Mouse (Mus musculus): Measurements from ENCODE around the gene Npas4. TPM values are rescaled to one million over a fixed set of nuclear protein-coding genes. Genes with fewer than 3 reads are reported as not detected.
A peak's percentile ranks its signal among the peaks of the same experiment; 100 is the strongest.
"Not testable (repeated sequence)": the region's sequence is repeated elsewhere in the genome, so short reads cannot be mapped to it uniquely, and the experiment has no call there.

The Npas4 gene
- polyA plus RNA-seq, 1 experiment from 2014 or later: not detected

- Histone ChIP-seq H3K4me2 (ENCODE audit: low read depth, low read length, severe bottlenecking) (no peak overlapping the region), H3K9ac (ENCODE audit: low read length) (no peak overlapping the region), H3K4me1 (replicated peaks; ENCODE audit: control insufficient read depth, insufficient read depth, low read length) (no peaks in the 10 kb centered on the region), H3K36me3 (ENCODE audit: control insufficient read depth, insufficient read depth, low read length) (no peaks in the 10 kb centered on the region), H3K27me3 (ENCODE audit: control insufficient read depth, insufficient read depth, low read length) (no peaks in the 10 kb centered on the region), H3K9me3 (ENCODE audit: control insufficient read depth, low read length) (no peaks in the 10 kb centered on the region), H3K4me3 (ENCODE audit: low read depth, low read length) (no peak overlapping the region), H3K27ac (ENCODE audit: low read depth, low read length) (no peak overlapping the region)
- 67% methylated on average over 4 of the region's 4 CpGs for WGBS
- ATAC-seq (replicated peaks; ENCODE audit: low FRiP score): no peak
- no peak for DNase-seq (ENCODE audit: low spot score)
Measured at GRCm38 (mm10) chr19:5004925-5005324, 14.8 kb upstream of the Npas4 start.

- not testable (repeated sequence) for H3K4me2 ChIP-seq (ENCODE audit: low read depth, low read length, severe bottlenecking); H3K36me3 ChIP-seq (ENCODE audit: control insufficient read depth, insufficient read depth, low read length); ATAC-seq (replicated peaks; ENCODE audit: low FRiP score); H3K27me3 ChIP-seq (ENCODE audit: control insufficient read depth, insufficient read depth, low read length); H3K4me1 ChIP-seq (replicated peaks; ENCODE audit: control insufficient read depth, insufficient read depth, low read length); H3K9ac ChIP-seq (ENCODE audit: low read length); H3K4me3 ChIP-seq (ENCODE audit: low read depth, low read length); DNase-seq (ENCODE audit: low spot score); H3K27ac ChIP-seq (ENCODE audit: low read depth, low read length); H3K9me3 ChIP-seq (ENCODE audit: control insufficient read depth, low read length)
- 65% methylated on average over 2 of the region's 2 CpGs for WGBS
Measured at GRCm38 (mm10) chr19:5003644-5004043, 13.5 kb upstream of the Npas4 start.

GRCm38 (mm10) chr19:5001666-5002406, 11.7 kb upstream of the Npas4 start:
- peak overlapping the region; percentile 55; the same call in 1 of the 2 replicates for H3K27ac ChIP-seq (ENCODE audit: low read depth, low read length)

GRCm38 (mm10) chr19:4999445-5000140, 9.5 kb upstream of the Npas4 start:
- Histone ChIP-seq H3K27ac (ENCODE audit: low read depth, low read length) (no peak overlapping the region), H3K4me3 (ENCODE audit: low read depth, low read length) (no peak overlapping the region), H3K4me1 (replicated peaks; ENCODE audit: control insufficient read depth, insufficient read depth, low read length) (no peaks in the 10 kb centered on the region), H3K36me3 (ENCODE audit: control insufficient read depth, insufficient read depth, low read length) (no peaks in the 10 kb centered on the region), H3K9ac (ENCODE audit: low read length) (no peak overlapping the region), H3K27me3 (ENCODE audit: control insufficient read depth, insufficient read depth, low read length) (0 out of 2 replicates have a peak, but pooled peaks cover 2% of the 10 kb centered on the region), H3K4me2 (ENCODE audit: low read depth, low read length, severe bottlenecking) (no peak overlapping the region), H3K9me3 (ENCODE audit: control insufficient read depth, low read length) (no peaks in the 10 kb centered on the region)
- 69% methylated on average over 6 of the region's 6 CpGs for WGBS
- no peak for DNase-seq (ENCODE audit: low spot score)
- no peak for ATAC-seq (replicated peaks; ENCODE audit: low FRiP score)

More at GRCm38 (mm10) chr19:5001666-5002406, 11.7 kb upstream of the Npas4 start:
- DNase-seq (ENCODE audit: low spot score) (peak; percentile 92), ATAC-seq (replicated peaks; ENCODE audit: low FRiP score) (peak; percentile 95)
- Histone ChIP-seq H3K9me3 (ENCODE audit: control insufficient read depth, low read length) (no peaks in the 10 kb centered on the region), H3K4me3 (ENCODE audit: low read depth, low read length) (peak overlapping the region; percentile 29), H3K4me2 (ENCODE audit: low read depth, low read length, severe bottlenecking) (peak overlapping the region; percentile 63), H3K36me3 (ENCODE audit: control insufficient read depth, insufficient read depth, low read length) (no peaks in the 10 kb centered on the region), H3K27me3 (ENCODE audit: control insufficient read depth, insufficient read depth, low read length) (0 out of 2 replicates have a peak, but pooled peaks cover 2% of the 10 kb centered on the region), H3K4me1 (replicated peaks; ENCODE audit: control insufficient read depth, insufficient read depth, low read length) (no peaks in the 10 kb centered on the region), H3K9ac (ENCODE audit: low read length) (peak overlapping the region; percentile 49)
- WGBS: under 1% methylated on average over 39 of the region's 39 CpGs

- no peaks in the 10 kb centered on the region for H3K9me3 ChIP-seq (ENCODE audit: control insufficient read depth, low read length)
- H3K27ac ChIP-seq (ENCODE audit: low read depth, low read length): no peak overlapping the region
- H3K4me3 ChIP-seq (ENCODE audit: low read depth, low read length): no peak overlapping the region
- H3K27me3 ChIP-seq (ENCODE audit: control insufficient read depth, insufficient read depth, low read length): peaks cover 24% of the 10 kb centered on the region
- no peak overlapping the region for H3K4me2 ChIP-seq (ENCODE audit: low read depth, low read length, severe bottlenecking)
- no peak for ATAC-seq (replicated peaks; ENCODE audit: low FRiP score)
- DNase-seq (ENCODE audit: low spot score): peak; percentile 4
- H3K4me1 ChIP-seq (replicated peaks; ENCODE audit: control insufficient read depth, insufficient read depth, low read length): no peaks in the 10 kb centered on the region
- 65% methylated on average over 5 of the region's 5 CpGs for WGBS
- H3K9ac ChIP-seq (ENCODE audit: low read length): no peak overlapping the region
- no peaks in the 10 kb centered on the region for H3K36me3 ChIP-seq (ENCODE audit: control insufficient read depth, insufficient read depth, low read length)
Measured at GRCm38 (mm10) chr19:4994043-4994442, 3.9 kb upstream of the Npas4 start.

GRCm38 (mm10) chr19:4992904-4993303, 2.8 kb upstream of the Npas4 start:
- no peak for ATAC-seq (replicated peaks; ENCODE audit: low FRiP score)
- Histone ChIP-seq H3K4me2 (ENCODE audit: low read depth, low read length, severe bottlenecking) (no peak overlapping the region), H3K36me3 (ENCODE audit: control insufficient read depth, insufficient read depth, low read length) (no peaks in the 10 kb centered on the region), H3K27ac (ENCODE audit: low read depth, low read length) (no peak overlapping the region), H3K9ac (ENCODE audit: low read length) (no peak overlapping the region), H3K9me3 (ENCODE audit: control insufficient read depth, low read length) (no peaks in the 10 kb centered on the region), H3K4me3 (ENCODE audit: low read depth, low read length) (no peak overlapping the region), H3K27me3 (ENCODE audit: control insufficient read depth, insufficient read depth, low read length) (peaks cover 28% of the 10 kb centered on the region), H3K4me1 (replicated peaks; ENCODE audit: control insufficient read depth, insufficient read depth, low read length) (no peaks in the 10 kb centered on the region)
- DNase-seq (ENCODE audit: low spot score): peak; percentile 49
- WGBS: 15% methylated on average over 9 of the region's 9 CpGs

- Histone ChIP-seq H3K4me3 (ENCODE audit: low read depth, low read length) (no peak overlapping the region), H3K9me3 (ENCODE audit: control insufficient read depth, low read length) (no peaks in the 10 kb centered on the region), H3K36me3 (ENCODE audit: control insufficient read depth, insufficient read depth, low read length) (no peaks in the 10 kb centered on the region), H3K4me2 (ENCODE audit: low read depth, low read length, severe bottlenecking) (no peak overlapping the region), H3K27ac (ENCODE audit: low read depth, low read length) (no peak overlapping the region), H3K9ac (ENCODE audit: low read length) (no peak overlapping the region), H3K4me1 (replicated peaks; ENCODE audit: control insufficient read depth, insufficient read depth, low read length) (no peaks in the 10 kb centered on the region), H3K27me3 (ENCODE audit: control insufficient read depth, insufficient read depth, low read length) (peaks cover 28% of the 10 kb centered on the region)
- 19% methylated on average over 8 of the region's 8 CpGs for WGBS
- ATAC-seq (replicated peaks; ENCODE audit: low FRiP score): no peak
- DNase-seq (ENCODE audit: low spot score): peak; percentile 69
Measured at GRCm38 (mm10) chr19:4992371-4992770, 2.3 kb upstream of the Npas4 start.

- ATAC-seq (replicated peaks; ENCODE audit: low FRiP score): no peak
- no peaks in the 10 kb centered on the region for H3K36me3 ChIP-seq (ENCODE audit: control insufficient read depth, insufficient read depth, low read length)
- no peak overlapping the region for H3K4me2 ChIP-seq (ENCODE audit: low read depth, low read length, severe bottlenecking)
- WGBS: 2% methylated on average over 21 of the region's 22 CpGs
- DNase-seq (ENCODE audit: low spot score): peak; percentile 58
- no peak overlapping the region for H3K9ac ChIP-seq (ENCODE audit: low read length)
- no peaks in the 10 kb centered on the region for H3K4me1 ChIP-seq (replicated peaks; ENCODE audit: control insufficient read depth, insufficient read depth, low read length)
- H3K4me3 ChIP-seq (ENCODE audit: low read depth, low read length): no peak overlapping the region
- H3K9me3 ChIP-seq (ENCODE audit: control insufficient read depth, low read length): no peaks in the 10 kb centered on the region
- H3K27ac ChIP-seq (ENCODE audit: low read depth, low read length): no peak overlapping the region
- H3K27me3 ChIP-seq (ENCODE audit: control insufficient read depth, insufficient read depth, low read length): peaks cover 28% of the 10 kb centered on the region
Measured at GRCm38 (mm10) chr19:4990716-4991115, 600 bp upstream of the Npas4 start.

Data from forebrain, embryonic 11.5 days (tissue).